Mouse (Mus musculus) hindbrain, embryonic 11.5 days (tissue): ENCODE measurements around the gene Phox2a. TPM values are rescaled to one million over a fixed set of nuclear protein-coding genes. Genes with fewer than 3 reads are reported as not detected.

Experiments used
- ATAC-seq: fragments of 200-750 bp; cut with Nextera tagmentation; 2 replicates; pipeline ENCODE4 v1.8.0; 2017; ENCODE audit warnings: mild to moderate bottlenecking, moderate TSS enrichment, moderate library complexity; ENCODE audit not compliant: low FRiP score
- DNase-seq: peaks from one replicate; pipeline ENCODE4 v3.0.0-alpha.2; 2015; ENCODE audit warnings: low spot score
- H3K27ac ChIP-seq: fragments of 300-500 bp; sonication (generic); 2 replicates; pipeline ENCODE4 v1.5.1; 2014; ENCODE audit warnings: mild to moderate bottlenecking, low read depth, low read length
- H3K27me3 ChIP-seq: fragments of 300-500 bp; sonication (generic); 2 replicates; pipeline ENCODE4 v1.6.1; 2014; ENCODE audit warnings: mild to moderate bottlenecking, low read length, moderate library complexity, mixed read lengths; ENCODE audit not compliant: control insufficient read depth, insufficient read depth
- H3K36me3 ChIP-seq: fragments of 300-500 bp; sonication (generic); 2 replicates; pipeline ENCODE4 v1.6.1; 2014; ENCODE audit warnings: mild to moderate bottlenecking, low read length, moderate library complexity, mixed read lengths; ENCODE audit not compliant: control insufficient read depth, insufficient read depth
- H3K4me1 ChIP-seq: fragments of 300-500 bp; sonication (generic); replicated peaks from 2 replicates; pipeline ENCODE4 v1.6.1; 2014; ENCODE audit warnings: low read length, mixed read lengths; ENCODE audit not compliant: control insufficient read depth, insufficient read depth
- H3K4me2 ChIP-seq: fragments of 300-500 bp; sonication (generic); replicated peaks from 2 replicates; pipeline ENCODE4 v1.6.1; 2014; ENCODE audit warnings: mild to moderate bottlenecking, low read depth, low read length
- H3K4me3 ChIP-seq: fragments of 300-500 bp; sonication (generic); 2 replicates; pipeline ENCODE4 v1.5.1; 2014; ENCODE audit warnings: low read depth, low read length
- H3K9ac ChIP-seq: fragments of 300-500 bp; sonication (generic); 2 replicates; pipeline ENCODE4 v1.6.1; 2014; ENCODE audit warnings: low read depth, low read length
- H3K9me3 ChIP-seq: fragments of 300-500 bp; sonication (generic); 2 replicates; pipeline ENCODE4 v1.6.1; 2016; ENCODE audit warnings: low read length; ENCODE audit not compliant: control insufficient read depth
- WGBS: fragments of 180-500 bp; shearing (Covaris S2); extraction: QIAGEN DNeasy Blood & Tissue Kit; methylation state at CpG from one replicate; pipeline ENCODE4 v1.1.7; 2014; 5-methylcytosine and 5-hydroxymethylcytosine counted together
- polyA plus RNA-seq: library from polyadenylated mRNA; unstranded; fragments of >200 nt; fragmentation: Nextera tagmentation; extraction: Ambion mirVana; gene quantifications from 2 replicates; pipeline ENCODE4 v1.2.1, GENCODE M21; 2014

The Phox2a gene
- 5.2 and 6.3 TPM in 2 replicates for polyA plus RNA-seq

- H3K4me3 ChIP-seq, result peak within 1 kb of the TSS; percentile 31
- H3K4me2 ChIP-seq, result peak within 1 kb of the TSS; percentile 39
- no peaks in the 10 kb centered on the region for H3K9me3 ChIP-seq
- H3K4me1 ChIP-seq, result peaks cover 5% of the 10 kb centered on the region; the same call in 1 of the 2 replicates
- H3K27ac ChIP-seq, result no peak within 1 kb of the TSS
- 0% methylated on average over 21 of the region's 45 CpGs for WGBS
- DNase-seq, result peak; percentile 56
- H3K27me3 ChIP-seq, result peaks cover 62% of the 10 kb centered on the region
- H3K36me3 ChIP-seq, result no peaks in the 10 kb centered on the region
- H3K9ac ChIP-seq, result peak within 1 kb of the TSS; percentile 7; the same call in 1 of the 2 replicates
- peak; percentile 46 for ATAC-seq
Measured at GRCm38 (mm10) chr7:101817861-101818401, at the start of gene Phox2a. Gene Phox2a, plus strand, starts transcription at chr7:101818313.

- no peaks in the 10 kb centered on the region for H3K4me1 ChIP-seq
- H3K27me3 ChIP-seq, result no peaks in the 10 kb centered on the region
- no peak overlapping the region for H3K4me3 ChIP-seq
- no peak overlapping the region for H3K9ac ChIP-seq
- no peak overlapping the region for H3K27ac ChIP-seq
- 78% methylated on average over 7 of the region's 7 CpGs for WGBS
- H3K36me3 ChIP-seq, result no peaks in the 10 kb centered on the region
- no peaks in the 10 kb centered on the region for H3K9me3 ChIP-seq
- H3K4me2 ChIP-seq, result no peak overlapping the region
- DNase-seq (no peak), ATAC-seq (no peak)
Measured at GRCm38 (mm10) chr7:101770051-101770450, 48.1 kb upstream of the Phox2a start.

- ATAC-seq (no peak), DNase-seq (no peak)
- Histone ChIP-seq H3K4me2 (no peak overlapping the region), H3K4me1 (no peaks in the 10 kb centered on the region), H3K27me3 (no peaks in the 10 kb centered on the region), H3K36me3 (no peaks in the 10 kb centered on the region), H3K4me3 (no peak overlapping the region), H3K9me3 (no peaks in the 10 kb centered on the region), H3K9ac (no peak overlapping the region), H3K27ac (no peak overlapping the region)
- 74% methylated on average over 1 of the region's 1 CpGs for WGBS
Measured at GRCm38 (mm10) chr7:101771604-101772003, 46.5 kb upstream of the Phox2a start.

- 0 out of 2 replicates have a peak, but pooled peaks have one; percentile 12 for ATAC-seq
- DNase-seq, result peak; percentile 28
- 65% methylated on average over 8 of the region's 8 CpGs for WGBS
- Histone ChIP-seq H3K27me3 (no peaks in the 10 kb centered on the region), H3K4me2 (no peak overlapping the region), H3K36me3 (no peaks in the 10 kb centered on the region), H3K4me1 (no peaks in the 10 kb centered on the region), H3K9me3 (no peaks in the 10 kb centered on the region), H3K4me3 (no peak overlapping the region), H3K27ac (no peak overlapping the region), H3K9ac (no peak overlapping the region)
Measured at GRCm38 (mm10) chr7:101772687-101773086, 45.4 kb upstream of the Phox2a start.

GRCm38 (mm10) chr7:101777053-101777452 is 41.1 kb upstream of the Phox2a start:
- WGBS, result 88% methylated on average over 1 of the region's 1 CpGs
- H3K4me2 ChIP-seq, result no peak overlapping the region
- H3K9me3 ChIP-seq, result no peaks in the 10 kb centered on the region
- no peak overlapping the region for H3K27ac ChIP-seq
- no peak overlapping the region for H3K4me3 ChIP-seq
- DNase-seq, result no peak
- no peaks in the 10 kb centered on the region for H3K27me3 ChIP-seq
- ATAC-seq, result no peak
- H3K36me3 ChIP-seq, result no peaks in the 10 kb centered on the region
- H3K4me1 ChIP-seq, result no peaks in the 10 kb centered on the region
- H3K9ac ChIP-seq, result no peak overlapping the region

GRCm38 (mm10) chr7:101820295-101821030 is 2.4 kb downstream of the Phox2a start:
- DNase-seq (peak; percentile 36), ATAC-seq (no peak)
- H3K9ac ChIP-seq, result no peak overlapping the region
- H3K4me2 ChIP-seq, result peak overlapping the region; percentile 28
- no peaks in the 10 kb centered on the region for H3K36me3 ChIP-seq
- H3K27me3 ChIP-seq, result peaks cover 68% of the 10 kb centered on the region
- H3K4me3 ChIP-seq, result peak overlapping the region; percentile 21
- no peaks in the 10 kb centered on the region for H3K9me3 ChIP-seq
- 4% methylated on average over 35 of the region's 35 CpGs for WGBS
- no peak overlapping the region for H3K27ac ChIP-seq
- H3K4me1 ChIP-seq, result peaks cover 5% of the 10 kb centered on the region; the same call in 1 of the 2 replicates

- Histone ChIP-seq H3K27me3 (peaks cover 65% of the 10 kb centered on the region), H3K4me2 (peak overlapping the region; percentile 71), H3K4me1 (peaks cover 5% of the 10 kb centered on the region; the same call in 1 of the 2 replicates), H3K9ac (peak overlapping the region; percentile 54), H3K4me3 (peak overlapping the region; percentile 34), H3K9me3 (no peaks in the 10 kb centered on the region), H3K27ac (peak overlapping the region; percentile 25; the same call in 1 of the 2 replicates), H3K36me3 (0 out of 2 replicates have a peak, but pooled peaks cover 3% of the 10 kb centered on the region)
- WGBS, result under 1% methylated on average over 57 of the region's 71 CpGs
- peak; percentile 73 for DNase-seq
- ATAC-seq, result peak; percentile 51
Measured at GRCm38 (mm10) chr7:101821571-101822501, 3.7 kb downstream of the Phox2a start.
